Mouse (Mus musculus) bone marrow, adult 2 months (tissue): Measurements from ENCODE around the gene Olig3.

Source experiments
- CTCF ChIP-seq: fragments of 200-500 bp; IDR thresholded peaks from 2 replicates; pipeline ENCODE4 v1.5.1; 2011; ENCODE audit warnings: low read length, control low read depth; ENCODE audit not compliant: control insufficient read depth, insufficient read depth
- POLR2A ChIP-seq: fragments of 200-500 bp; IDR thresholded peaks from 2 replicates; pipeline ENCODE4 v1.6.1; 2011; ENCODE audit warnings: low read depth, mild to moderate bottlenecking, control low read depth, low read length, borderline replicate concordance; ENCODE audit not compliant: control insufficient read depth

- no peak for TF ChIP-seq POLR2A
- TF ChIP-seq CTCF, result no peak
These were observed 5.4 kb downstream of the Olig3 start for GRCm38 (mm10) chr10:19361539-19362293.
